Mouse (Mus musculus) left cerebral cortex, postnatal 25 days (tissue): Measurements from ENCODE around the gene Myh14. TPM values are rescaled to one million over a fixed set of nuclear protein-coding genes. Genes with fewer than 3 reads are reported as not detected.
A peak's percentile ranks its signal among the peaks of the same experiment; 100 is the strongest.
"Not testable (repeated sequence)": the region's sequence is repeated elsewhere in the genome, so short reads cannot be mapped to it uniquely, and the experiment has no call there.

ENCODE experiments used
- DNase-seq, 2 experiments: peaks; one replicate each; pipeline ENCODE4 v3.0.0; 2022; ENCODE audit warnings: low spot score in 2 of 2, mixed read lengths in 1 of 2
- intact Hi-C: fragments of 180-260 bp; cut with DNase I; formaldehyde crosslinking; loops from one replicate; pipeline ENCODE4 v1.15.1; 2025
- total RNA-seq, 2 experiments: library from RNA; stranded (reverse); gene quantifications; 2 replicates each; pipeline ENCODE4 v1.2.3; 2021

The Myh14 gene
- total RNA-seq, result 10 to 100 TPM; 15.4 to 20.6 TPM

GRCm38 (mm10) chr7:44670803-44671202 lies at the start of gene Myh14:
Gene Myh14 (minus strand): TSS chr7:44670843.
- intact Hi-C loops, result no loop called here

DNA sequence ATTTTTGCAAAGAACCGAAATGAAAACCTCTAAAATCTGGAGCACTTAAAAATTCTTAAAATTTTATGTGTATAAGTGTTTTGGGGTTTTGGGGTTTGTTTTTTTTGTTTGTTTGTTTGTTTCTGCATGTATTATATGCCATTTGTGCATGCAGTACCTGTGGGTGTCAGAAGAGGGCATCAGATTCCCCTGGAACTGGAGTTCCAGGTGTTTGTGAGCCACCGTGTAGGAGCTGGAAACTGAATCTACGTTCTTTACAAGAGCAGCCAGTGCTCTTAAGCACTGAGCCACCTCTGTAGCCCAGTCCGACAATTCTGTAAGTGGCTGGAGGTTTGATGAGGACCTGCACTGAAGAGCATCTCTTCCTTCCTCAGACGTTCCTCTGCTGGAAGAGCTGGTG lies 39.2 kb upstream of the Myh14 start:
- intact Hi-C loops, result no loop called here
- DNase-seq, result no peak

More at GRCm38 (mm10) chr7:44670803-44671202, at the start of gene Myh14:
- DNase-seq, result peak; percentile 90 to 97

GRCm38 (mm10) chr7:44708574-44708973 lies 37.9 kb upstream of the Myh14 start, which contains the start of gene Izumo2:
Gene Izumo2 (plus strand): TSS chr7:44708742.
- no peak for DNase-seq
- intact Hi-C loops, result no loop called here

GRCm38 (mm10) chr7:44708093-44708492 lies 37.5 kb upstream of the Myh14 start:
- intact Hi-C loops, DNase-seq: not testable (repeated sequence)

GRCm38 (mm10) chr7:44707169-44707675 lies 36.6 kb upstream of the Myh14 start:
- intact Hi-C loops, result no loop called here
- no peak for DNase-seq

DNA sequence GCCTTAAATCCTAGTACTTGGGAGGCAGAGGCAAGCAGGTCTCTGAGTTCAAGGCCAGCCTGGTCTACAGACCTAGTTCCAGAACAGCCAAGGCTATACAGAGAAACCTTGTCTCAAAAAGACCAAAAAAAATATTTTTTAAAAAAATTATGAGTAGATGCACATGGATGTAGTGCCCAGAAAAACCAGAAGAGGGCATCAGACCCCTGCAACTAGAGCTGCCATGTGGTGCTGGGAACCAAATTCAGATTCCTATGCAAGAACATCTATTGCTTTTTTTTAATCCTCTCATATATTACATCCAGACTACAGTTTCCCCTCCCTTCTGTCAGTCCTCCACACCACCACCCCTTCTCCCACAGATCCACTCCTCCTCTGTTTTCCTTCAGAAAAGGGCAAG lies 35.7 kb upstream of the Myh14 start:
- DNase-seq, result no peak
- intact Hi-C loops, result no loop called here

- DNase-seq, result no peak
- intact Hi-C loops, result no loop called here
Observed at GRCm38 (mm10) chr7:44705086-44705485, 34.4 kb upstream of the Myh14 start.

GRCm38 (mm10) chr7:44704363-44704762 lies 33.7 kb upstream of the Myh14 start:
- DNase-seq, result no peak
- intact Hi-C loops, result no loop called here

DNA sequence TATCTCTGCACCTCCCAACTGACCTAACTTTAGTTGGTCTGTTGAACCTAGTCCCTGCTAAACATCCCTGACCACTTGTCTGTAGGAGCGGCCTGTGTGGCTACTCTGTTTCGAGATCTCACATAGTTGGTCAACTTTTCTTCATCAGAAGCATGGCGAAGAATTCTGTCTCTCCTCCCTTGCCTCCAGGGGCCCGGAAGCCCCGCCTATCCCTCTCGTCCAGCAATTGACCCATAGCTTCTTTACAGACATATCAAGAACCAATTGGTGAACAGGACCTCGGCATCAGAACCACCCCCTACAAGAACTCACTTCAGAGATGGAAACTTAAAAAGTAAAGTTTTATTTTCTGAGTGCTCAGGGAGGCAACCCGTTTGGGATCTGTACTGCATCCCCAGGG lies 32.3 kb upstream of the Myh14 start:
- intact Hi-C loops, result no loop called here
- no peak for DNase-seq

- intact Hi-C loops, result no loop called here
- peak; percentile 18 to 31 for DNase-seq
Observed at GRCm38 (mm10) chr7:44701921-44702320, 31.3 kb upstream of the Myh14 start.

DNA sequence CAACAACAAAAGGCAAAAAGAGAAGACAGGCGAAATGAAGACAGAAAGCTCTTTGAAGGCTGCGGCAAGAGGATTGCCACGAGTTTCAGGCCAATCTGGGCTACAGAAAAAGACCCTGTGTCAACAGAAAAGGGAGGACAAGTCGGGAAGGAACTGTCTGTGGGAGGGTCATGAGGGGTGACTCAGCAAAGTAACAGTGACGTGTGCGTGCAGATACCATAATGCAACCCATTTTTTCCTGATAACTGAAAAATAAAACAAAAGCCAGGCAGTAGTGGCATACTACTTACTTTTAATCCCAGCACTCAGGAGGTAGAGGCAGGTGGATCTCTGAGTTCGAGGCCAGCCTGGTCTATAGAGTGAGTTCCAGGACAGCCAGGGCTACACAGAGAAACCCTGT lies 27.3 kb upstream of the Myh14 start:
- intact Hi-C loops, result no loop called here
- DNase-seq, result no peak

- intact Hi-C loops, result no loop called here
- no peak for DNase-seq
Observed at GRCm38 (mm10) chr7:44697191-44697710, 26.6 kb upstream of the Myh14 start.

- intact Hi-C loops, result no loop called here
- DNase-seq, result no peak
Observed at GRCm38 (mm10) chr7:44695223-44695622, 24.6 kb upstream of the Myh14 start.

GRCm38 (mm10) chr7:44693427-44694175 lies 23.0 kb upstream of the Myh14 start:
- DNase-seq, result no peak
- intact Hi-C loops, result no loop called here

GRCm38 (mm10) chr7:44689331-44689730 lies 18.7 kb upstream of the Myh14 start:
- intact Hi-C loops, result no loop called here
- no peak for DNase-seq

DNA sequence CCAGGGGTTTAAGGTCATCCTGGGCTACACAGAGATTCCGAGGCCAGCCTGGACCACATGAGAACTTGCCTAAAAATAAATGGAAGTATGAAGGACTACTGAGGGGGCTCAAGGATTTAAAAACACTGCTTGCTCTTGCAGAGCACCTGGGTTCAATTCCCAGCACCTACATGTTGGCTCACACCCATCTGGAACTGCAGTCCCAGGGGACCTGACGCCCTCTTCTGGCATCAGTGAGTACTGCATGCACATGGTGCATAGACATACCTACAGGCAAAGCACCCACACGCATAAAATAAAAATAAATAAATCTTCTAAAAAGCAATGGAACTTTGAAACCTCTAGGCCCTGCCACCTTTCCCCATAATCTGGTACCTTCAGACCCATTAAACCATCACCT lies 18.2 kb upstream of the Myh14 start:
- intact Hi-C loops, result no loop called here

DNA sequence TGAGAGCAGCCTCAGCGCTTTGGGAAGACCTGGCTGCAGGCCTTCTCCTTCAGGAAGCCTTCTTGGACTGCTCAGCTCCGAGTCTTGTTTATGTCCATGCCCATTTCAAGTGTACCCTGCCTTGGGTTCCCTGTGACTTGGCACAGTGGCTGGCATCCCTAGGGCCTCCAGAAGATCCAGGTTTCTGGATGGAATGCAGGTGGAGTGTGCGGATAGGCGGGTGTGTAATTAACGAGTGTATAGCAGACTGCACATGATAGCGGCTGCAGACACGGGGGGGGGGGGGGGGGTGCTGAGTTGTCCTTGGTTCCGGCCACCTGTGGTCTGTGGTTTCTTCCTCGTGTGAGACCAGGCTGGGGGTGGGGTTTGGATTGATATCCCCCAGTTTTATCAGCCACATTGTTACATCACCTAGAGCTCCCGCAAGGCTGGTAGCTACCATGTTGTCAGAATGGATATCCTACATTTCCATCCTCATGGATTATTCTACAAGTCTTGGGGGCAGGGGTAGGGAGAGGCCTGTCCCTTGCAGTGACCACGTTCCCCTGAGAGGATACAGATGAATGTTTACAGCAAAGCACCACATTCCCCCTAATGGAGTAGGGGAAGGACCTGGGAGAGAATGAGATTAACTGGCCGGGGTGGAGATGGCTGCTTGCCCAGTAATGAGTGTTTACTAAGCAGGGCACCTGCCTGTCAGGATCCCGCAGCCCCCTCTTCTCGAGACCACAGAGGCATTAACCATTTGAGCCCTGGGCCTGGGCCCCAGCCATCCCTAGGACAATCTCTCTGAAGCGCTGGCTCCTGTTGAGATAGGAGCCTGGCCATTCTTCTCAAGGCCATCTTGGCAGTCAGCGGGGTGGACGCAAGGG lies 15.1 kb upstream of the Myh14 start:
- no peak for DNase-seq
- intact Hi-C loops, result no loop called here

More for the DNA sequence above, 18.2 kb upstream of the Myh14 start:
- DNase-seq, result no peak

GRCm38 (mm10) chr7:44683656-44684055 lies 13.0 kb upstream of the Myh14 start:
- intact Hi-C loops, result no loop called here
- no peak for DNase-seq

DNA sequence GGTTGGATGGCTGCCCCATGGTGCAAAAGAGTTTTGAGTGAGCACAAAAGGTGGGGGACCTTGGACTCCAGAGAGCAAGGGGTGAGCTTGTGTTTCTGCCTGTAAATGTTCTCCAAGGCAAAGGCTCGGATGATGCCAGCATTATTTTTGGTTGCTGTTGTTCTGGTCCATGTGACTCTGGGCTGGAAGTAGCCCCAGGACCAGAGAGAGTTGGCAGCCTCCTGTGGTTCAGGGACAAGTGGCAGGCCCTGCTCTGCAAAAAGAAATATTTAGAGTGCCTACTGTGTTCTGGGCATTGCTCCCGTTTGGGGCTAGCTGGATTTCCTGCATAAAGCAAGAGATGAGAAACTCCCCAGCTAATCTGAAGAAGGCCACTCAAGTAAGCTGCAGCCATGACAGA lies 6.0 kb upstream of the Myh14 start:
- intact Hi-C loops, result no loop called here
- DNase-seq, result peak; percentile 5 to 72

DNA sequence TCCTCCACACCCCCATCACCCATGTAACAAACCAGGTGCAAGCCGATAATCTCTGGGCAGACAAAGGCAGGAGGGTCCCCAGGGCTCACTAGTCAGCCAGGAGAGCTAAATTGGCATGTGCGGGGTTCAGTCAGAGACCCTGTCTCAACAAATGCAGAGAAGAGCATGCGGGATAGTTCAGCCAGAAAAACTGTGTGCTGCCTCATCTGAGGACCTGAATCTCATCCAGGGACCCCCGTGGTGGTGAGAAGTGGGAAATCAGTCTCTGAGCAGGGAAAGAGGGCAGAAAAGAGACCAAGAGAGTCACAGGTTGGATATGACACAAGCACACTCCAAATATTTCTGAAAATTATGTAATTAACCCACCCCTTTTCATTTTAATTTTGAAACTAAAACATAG lies 5.5 kb upstream of the Myh14 start:
- intact Hi-C loops, result no loop called here
- no peak for DNase-seq
